Mouse (Mus musculus) erythroid progenitor cell, adult 5-6 weeks (primary cell): Measurements from ENCODE around the gene Nfic. TPM values are rescaled to one million over a fixed set of nuclear protein-coding genes. Genes with fewer than 3 reads are reported as not detected.

Experiments
- ATAC-seq: replicated peaks from 2 replicates; pipeline ENCODE4 v1.8.0; 2016; ENCODE audit warnings: moderate number of reproducible peaks, mild to moderate bottlenecking, moderate TSS enrichment, inconsistent platforms; ENCODE audit not compliant: poor library complexity, low FRiP score, severe bottlenecking
- total RNA-seq, 2 experiments: library from RNA; stranded (forward) in 1 of 2; stranded (reverse) in 1 of 2; fragments of 150-400 nt in 1 of 2; fragments of 186-747, 209-891 nt in 1 of 2; gene quantifications; 2 replicates each; pipeline versions ENCODE4 v1.2.3 to v1.2.4; 2015 to 2017; ENCODE audit warnings: low replicate concordance in 2 of 2

Gene Nfic
- total RNA-seq, 2 experiments from 2014 or later, result 0.45 to 15.1 TPM

DNA sequence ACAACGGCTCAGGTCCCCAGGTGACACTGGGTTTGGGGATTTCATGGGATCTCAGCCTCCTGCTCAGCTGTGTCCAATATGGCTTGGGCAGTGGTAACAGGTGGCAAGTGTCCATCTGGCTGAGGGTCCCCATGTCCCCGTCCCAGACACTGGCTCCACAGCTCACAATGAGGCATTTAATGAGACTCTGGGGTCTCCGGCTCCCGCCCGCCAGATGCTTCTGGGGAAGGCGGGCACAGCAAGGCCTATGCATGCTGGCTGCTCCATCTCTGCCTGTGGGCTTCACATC, 88.3 kb downstream of the Nfic start:
- ATAC-seq, result no peak

DNA sequence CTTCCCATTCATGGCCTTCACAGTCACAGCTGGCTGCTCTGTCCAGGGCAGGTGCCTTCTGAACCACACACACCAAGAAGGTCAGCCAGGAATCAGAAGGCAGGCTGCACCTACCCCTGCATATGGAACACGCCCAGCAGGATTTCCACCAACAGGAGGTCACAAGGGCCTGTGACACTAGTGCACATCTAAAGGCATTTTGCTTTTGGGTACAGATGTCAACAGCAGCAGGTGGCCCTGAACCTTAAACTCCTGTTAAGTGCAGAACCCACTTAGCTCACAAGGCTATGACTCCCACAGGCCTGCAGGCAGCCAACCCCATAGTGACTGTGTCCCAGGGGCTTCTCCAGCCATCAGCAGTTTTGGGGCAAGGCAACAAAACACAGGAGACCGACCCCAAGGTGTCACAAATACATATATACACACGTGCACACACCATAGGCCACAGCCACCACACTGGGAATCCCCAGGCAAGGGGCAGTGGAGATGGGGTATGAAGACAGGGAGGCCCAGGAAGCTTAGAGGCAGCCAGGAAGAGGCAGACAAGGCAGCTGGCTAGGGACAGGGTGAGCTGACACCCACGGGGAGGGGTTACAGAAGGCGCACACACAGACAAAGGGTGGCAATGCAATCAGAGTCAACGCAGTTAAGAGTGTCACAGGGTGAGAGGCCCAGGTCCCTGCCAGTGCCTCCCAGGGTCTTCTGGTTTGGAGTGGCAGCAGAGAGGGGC, 88.8 kb downstream of the Nfic start:
- ATAC-seq, result 0 out of 2 replicates have a peak, but pooled peaks have one; percentile 0

DNA sequence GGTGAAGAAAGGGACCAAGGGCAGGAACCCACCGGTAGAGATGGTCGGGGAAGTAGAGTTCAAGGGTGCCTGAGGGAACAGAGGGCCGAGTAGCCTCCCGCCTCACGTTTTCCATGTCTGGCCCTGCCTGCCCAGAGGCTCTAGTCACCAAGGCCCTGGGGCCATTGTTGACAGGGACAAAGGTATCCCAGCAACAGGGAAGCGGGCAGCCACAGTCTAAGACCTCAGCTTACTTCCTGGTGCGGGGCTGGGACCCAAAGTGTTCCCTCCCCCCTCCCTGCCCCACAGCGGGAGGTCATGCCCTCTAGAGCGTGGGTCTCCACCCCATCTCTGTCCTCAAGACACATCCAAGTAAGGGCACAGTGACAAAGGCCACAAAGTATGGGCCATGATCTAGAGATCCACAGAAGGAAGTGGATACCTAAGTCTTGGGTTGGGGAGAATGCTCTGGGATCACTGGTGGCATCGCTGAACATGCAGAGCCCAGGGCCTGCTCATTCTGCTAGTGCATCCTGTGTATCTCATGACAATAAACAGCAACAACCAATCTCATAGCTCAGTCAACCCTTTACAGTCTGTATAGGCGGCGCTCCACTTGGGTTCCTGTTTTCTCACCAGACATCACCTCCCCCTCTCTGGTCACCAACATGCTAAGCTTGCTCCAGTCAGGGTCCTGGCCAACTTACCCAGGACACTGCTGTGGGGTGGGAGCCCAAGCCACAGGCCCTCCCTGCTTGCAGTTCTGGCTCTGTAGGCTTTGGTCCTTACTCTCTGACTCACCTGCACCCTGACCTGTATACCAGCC, 89.6 kb downstream of the Nfic start, which contains the start of gene 4930404N11Rik:
TSS of gene 4930404N11Rik (minus strand) at position 145 of the 805 bp plus-strand sequence.
- ATAC-seq, result peak; percentile 3

DNA sequence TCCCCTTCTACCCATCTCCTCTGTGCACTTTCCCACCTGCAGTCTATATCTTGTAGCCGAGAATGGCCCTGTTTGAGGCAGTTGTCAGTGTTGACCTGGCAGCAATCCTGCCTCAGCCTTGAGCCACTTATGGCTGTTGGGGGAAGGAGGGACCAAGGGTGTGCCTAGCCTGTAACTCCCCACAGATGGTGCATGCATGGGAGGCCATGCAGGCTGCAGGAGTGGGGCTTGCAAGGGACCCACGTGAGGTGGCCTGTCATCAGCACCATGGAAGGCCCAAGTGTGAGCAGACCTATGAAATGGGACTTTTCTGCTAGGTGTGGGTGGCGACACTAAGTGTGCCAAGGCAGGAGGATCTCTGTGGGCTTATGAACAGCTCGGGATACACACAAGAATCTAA, 90.4 kb downstream of the Nfic start:
- peak; percentile 9 for ATAC-seq

DNA sequence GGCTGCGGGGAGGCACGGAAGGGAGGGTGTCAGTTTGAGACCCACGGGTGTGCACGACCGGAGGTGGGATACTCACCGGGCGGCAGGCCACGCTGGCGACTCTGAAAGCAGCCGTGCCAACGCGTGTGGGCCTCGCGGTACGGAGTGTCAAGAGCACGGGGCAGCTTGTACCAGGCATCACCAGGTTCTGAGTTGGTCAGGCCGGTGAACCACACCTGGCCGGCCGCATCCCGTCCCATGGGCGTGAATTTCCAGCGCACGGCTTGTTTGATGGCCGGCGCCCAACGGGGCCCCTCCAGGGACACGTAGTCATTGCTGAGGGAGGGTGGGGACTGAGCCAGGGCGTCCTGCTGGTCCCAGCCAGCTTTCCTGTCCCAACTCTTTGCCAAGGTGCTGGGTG, 90.8 kb downstream of the Nfic start:
- ATAC-seq, result 0 out of 2 replicates have a peak, but pooled peaks have one; percentile 0

DNA sequence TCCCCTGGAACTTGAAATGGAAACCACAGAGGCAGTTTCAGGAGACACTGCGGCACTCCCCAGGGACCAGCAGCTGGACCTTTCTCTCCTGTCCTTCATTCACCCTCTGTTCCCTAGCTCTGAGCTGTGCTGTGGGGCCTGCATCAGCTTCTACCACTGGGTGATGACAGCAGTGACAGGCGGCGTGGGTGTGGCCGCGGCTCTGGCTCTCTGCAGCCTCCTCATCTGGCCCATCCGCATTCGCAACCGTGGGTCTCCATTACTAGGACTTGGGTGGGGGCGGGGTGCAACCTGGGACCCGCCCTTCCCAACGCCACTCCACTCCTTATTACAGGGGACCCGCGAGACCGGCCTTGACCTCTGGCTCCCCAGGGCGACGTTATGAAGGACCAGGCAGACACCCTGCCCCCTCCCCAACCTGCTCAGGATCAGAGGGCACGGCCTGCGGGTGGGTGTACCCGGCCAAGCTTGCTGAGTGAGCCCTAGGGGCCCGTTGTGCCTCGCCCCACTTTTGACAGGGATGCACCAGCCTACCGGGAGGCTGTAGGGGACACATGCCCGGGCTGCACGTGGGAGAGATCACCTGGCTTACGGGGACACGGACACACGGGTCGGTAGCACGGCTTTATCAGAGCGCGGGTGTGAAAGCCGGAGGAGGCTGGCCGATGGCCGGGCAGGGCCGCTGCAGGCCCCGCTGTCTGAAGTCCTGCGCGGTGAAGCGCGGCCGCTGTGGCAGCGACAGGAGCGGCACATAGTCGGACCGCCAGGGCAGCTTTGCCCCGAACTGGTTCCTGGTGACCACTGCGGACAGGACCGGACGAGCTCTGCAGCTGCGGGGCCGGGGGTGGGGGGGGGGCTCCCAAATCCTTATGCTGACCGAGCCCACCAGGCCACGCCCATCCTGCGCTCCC, 91.7 kb downstream of the Nfic start:
- no peak for ATAC-seq

DNA sequence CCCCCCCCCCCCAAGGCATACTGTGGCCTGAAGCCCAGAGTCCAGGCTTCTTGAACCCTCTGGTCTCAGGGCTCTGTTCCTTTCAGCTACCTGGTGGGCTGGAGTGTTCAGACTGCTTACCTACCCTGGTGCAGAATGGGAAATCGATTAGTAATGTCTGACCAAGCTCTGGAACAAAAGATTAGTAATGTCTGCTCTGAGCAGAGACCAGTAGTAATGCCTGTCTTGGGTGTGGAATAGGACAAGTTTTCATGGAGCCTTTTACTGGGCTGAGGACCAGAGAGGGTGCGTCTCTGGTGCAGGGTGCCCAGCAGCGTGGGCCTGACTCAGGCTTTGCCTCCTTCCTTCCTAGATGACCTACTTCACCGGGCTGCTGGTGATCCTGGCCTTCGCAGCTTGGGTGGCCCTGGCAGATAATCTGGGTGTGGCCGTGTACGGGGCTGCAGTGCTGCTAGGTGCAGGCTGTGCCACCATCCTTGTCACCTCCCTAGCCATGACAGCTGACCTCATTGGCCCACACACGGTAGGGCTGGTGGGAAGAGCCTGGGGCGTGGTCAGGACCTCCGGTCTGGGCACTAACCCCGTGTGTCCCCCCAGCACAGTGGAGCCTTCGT, 93.0 kb downstream of the Nfic start:
- ATAC-seq, result peak; percentile 66

DNA sequence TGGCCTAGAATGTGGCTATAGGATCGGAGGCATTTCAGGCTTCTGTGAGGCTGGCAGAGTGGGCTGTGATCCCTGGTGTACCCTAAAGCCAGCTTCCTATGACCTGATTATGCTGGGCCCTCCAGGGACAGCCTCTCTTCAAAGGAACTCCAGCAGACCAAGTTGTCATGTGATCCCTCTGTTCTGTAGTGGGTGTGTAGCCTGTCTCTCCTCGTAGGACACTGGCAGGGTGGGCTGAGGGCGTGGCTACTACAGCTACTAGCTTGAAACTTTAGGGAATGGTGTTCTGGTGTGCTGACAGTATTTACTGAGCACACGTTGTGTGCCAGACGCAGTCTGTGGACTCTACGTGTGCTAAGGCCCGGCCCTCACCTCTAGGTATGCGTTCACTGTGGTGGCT, 94.7 kb downstream of the Nfic start:
- ATAC-seq, result no peak

DNA sequence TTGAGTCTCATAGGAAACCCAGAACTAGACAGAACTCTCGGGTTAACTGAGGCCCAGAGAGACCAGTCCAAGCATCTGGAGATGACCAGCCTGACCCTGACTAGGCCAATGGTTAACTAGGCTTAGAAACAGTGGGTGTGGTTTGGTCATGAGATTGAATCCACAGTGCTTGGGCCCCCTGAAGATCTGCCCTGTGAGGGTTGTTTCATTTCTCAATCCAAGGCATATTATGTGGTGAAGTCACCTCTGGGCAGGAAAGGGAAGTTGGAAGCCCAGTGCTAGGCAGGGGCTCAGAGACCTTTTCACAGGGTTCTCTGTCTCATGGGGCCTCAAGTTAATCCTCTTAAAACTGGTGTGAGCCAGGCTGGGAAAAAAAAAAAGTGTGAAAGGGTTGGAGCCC, 96.6 kb downstream of the Nfic start:
- ATAC-seq, result no peak

DNA sequence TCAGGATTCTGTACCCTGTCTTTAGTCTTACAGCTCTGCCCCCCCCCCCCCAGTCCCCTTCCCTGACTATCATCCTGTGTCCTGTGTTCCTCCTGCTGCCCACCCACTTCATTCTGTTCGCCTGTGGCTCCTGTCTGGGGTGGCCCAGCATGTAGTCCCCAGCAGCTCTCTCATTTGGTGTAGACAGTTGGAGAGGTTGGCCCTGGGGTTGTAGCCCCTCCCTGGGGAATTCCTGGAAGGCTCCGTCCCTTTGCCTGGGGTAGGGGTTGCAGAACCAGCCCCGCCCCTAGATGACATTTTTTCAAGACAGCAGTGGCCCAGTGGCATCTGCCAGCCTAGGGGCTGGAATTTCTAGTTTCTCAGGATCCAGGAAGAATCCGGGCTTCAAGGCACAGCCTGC, 97.2 kb downstream of the Nfic start:
- no peak for ATAC-seq

DNA sequence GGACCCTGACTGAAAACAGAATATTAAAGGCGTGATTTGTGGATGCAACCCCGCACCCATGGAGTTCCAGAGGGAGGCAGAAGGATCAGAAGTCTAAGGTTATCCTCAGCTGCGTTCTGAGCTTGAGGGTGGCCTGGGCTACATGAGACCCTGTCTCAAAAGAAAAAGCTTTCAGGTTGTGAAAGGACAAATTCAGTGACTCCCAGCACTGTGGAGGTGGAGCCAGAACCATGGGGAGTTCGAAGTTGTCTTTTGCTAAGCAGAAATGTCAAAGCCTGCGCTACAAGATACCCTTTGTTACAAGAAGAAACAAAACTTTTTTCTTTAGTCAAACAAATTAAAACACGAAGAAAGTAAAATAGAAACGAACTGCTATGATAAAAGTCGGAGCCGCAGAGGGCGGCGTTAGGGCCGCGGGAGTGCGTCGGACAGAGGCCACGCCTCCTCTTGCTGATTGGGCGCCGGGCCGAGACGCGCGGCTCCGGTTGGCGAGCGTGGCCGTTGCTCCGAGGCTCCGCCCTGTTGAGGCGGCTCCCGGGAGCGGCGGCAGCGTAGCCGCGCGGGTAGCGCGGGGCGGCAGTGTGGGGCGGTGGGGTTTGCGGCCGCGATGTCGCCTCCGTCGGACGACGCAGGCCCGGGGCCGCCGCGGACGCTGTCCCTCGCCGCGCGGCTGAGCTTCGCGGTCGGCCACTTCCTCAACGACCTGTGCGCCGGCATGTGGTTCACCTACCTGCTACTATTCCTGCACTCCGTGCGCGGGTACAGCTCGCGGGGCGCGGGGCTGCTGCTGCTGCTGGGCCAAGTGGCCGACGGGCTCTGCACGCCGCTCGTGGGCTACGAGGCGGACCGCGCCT, 98.2 kb downstream of the Nfic start, which contains the start of gene Mfsd12:
TSS of gene Mfsd12 (plus strand) at position 501 of the 854 bp plus-strand sequence.
- peak; percentile 86 for ATAC-seq

DNA sequence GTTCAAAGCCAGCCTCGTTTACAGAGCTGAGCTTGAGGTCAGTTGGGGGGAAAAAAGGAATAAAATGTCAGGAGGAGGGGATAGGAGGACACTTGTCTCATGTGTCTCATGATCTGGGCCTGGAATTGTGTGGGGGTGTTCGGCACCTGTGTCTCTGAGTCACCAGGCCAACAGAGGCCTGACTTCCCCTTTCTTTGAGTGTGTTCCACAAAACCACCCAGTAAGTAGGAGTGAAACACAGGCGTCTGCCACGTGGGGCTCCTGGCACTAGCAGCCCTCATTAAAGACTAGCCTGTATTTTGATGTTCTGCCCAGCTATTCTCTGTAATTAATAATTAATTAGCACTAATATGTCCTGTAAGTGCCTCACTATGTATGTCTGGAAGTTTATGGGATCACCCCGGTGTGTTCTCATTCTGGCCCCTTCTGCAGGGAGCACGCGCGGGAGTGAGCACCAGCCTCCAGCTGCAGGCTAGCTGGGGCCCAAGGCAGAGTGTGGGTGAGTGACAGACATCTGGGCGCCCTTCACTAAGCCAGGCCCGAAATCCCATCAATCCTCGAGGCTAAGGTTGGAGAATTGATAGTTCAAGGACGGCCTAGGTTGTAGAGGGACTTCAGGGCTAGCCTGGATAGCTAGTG, 99.0 kb downstream of the Nfic start:
- 0 out of 2 replicates have a peak, but pooled peaks have one; percentile 10 for ATAC-seq

DNA sequence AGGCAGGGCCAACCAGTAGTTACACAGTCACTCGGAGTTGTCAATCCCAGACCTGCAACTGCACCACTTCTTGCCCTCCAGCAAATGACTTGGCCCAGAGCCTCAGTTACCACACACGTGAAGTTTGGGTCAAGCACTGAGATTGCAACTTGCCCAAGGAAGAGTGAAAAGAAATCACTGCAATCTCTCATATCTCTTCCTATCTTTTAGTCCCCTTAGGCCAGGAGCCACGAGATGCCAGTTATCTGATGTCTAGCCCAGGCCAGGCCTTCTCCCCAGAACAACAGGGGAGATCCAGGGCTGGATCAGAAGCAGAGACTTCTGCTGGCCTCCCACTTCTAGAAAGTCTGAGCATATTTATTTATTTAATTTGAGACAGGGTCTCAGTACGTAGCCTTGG, 99.9 kb downstream of the Nfic start:
- no peak for ATAC-seq

DNA sequence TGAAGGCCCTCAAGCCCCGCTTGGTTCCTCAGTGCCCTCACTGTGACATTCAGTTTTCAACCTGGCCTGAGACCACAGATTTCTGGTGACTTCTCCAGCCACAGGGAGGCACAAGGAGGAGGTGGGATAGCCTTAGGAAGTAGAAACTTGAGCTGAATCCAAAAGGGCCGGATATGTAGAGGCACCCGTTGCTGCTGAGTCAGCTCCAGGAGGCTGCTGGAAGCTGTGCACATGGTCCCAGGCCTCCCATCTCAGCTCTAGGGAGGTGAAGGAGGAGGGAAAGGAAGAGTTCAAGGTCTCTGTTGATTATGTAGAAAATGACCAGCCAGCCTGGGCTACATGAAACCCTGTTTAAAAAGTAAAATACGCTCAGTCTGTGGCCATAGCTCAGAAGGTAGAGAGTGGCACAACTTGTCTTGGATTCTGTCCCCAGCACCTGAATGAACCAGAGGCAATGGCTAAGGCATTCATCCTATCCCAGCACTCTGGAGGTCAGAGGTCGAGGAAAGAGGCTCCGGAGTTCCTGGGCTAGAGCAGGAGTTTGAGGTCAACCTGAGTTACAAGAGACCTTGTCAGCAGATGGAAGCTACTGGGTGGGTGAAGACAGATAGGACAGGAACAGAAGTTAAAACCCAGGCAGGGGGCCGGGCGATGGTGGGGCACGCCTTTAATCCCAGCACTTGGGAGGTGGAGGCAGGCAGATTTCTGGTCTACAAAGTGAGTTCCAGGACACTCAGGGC, 100.5 kb downstream of the Nfic start:
- no peak for ATAC-seq

DNA sequence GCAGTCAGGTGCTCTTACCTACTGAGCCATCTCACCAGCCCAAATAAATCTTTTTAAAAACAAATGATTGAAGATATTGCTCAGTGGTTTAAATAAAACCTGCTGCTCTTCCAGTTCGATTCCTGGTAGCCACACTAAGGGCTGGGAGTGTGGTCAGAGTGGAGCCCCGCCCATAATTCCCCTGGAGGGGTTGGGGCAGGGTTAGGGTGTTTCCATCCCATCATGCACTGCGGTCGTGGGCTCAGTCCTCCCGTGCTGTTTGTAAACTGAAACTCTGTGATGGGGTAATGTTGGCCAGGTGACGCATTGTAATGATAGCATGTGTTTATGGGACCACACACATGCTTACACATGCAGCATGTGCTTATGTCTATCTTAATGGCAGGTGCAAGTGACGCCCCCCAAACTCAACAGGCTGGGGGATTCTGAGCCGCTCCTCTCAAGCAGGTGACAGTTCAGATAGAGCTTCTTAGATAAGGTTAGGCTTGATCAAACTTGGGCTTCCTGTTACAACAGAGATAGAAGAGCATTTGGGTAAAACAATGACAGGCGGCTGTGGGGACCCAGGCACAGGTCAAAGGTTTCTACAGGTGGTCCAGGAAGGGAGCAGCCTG, 103.7 kb downstream of the Nfic start:
- ATAC-seq, result peak; percentile 53

DNA sequence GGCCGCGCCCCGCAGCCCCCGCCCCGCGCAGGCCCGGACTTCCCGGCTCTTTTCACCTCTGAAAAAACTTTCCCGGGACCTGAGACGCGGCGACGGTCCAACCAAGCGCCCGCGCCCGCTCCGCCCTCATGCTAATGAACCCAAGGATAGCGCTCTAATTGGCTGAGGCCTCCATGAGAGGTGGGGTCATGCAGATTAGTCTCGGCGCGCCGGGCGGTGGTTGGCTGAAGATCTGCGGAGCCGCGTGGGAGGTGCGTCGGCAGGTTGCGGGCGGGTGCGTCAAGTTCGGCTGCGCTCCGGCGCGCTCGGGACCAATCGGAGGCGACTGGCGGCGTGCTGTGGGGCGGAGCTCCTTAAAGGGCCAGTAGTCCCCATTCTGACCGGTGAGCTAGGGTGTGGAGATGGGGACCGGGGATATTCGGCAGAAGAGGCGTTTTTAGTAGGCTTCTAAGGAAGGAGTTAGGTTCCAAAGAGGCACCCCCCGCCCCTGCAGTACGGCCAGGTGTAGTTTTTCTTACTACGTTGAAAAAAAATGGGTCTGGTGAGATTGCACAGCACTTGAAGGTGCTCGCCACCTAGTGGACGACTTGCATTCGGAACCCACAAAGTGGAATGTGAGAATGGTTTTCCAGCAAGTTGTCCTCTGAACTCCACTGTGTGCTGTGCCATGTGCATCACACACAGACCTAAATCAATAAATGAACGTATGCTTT, 104.9 kb downstream of the Nfic start, which contains the start of gene Hmg20b:
TSS of gene Hmg20b (minus strand) at position 130 of the 713 bp plus-strand sequence.
- ATAC-seq, result peak; percentile 82

DNA sequence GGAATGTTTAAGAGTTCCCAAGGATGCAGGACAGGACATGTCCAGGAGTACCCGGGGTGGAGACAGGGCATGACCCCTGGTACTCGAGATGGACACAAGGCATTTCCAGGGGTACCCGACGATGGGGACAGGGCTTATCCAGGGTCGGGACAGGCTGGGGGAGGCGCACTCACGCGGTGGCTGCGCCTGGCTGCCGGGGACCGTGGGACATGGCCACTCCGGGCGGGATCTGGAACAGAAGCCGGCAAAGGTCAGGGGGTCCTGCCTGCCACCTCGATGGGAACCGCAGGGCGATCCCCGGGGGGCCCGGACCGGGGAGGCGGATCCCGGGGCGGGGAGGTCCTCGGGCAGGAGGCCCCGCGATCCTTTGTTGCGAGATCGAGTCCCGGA, 105.5 kb downstream of the Nfic start:
- no peak for ATAC-seq
